Mouse (Mus musculus): ENCODE measurements around the gene Wfdc3. TPM values are rescaled to one million over a fixed set of nuclear protein-coding genes. Genes with fewer than 3 reads are reported as not detected.

Gene Wfdc3
- polyA plus RNA-seq, 1 experiment: 0.23 TPM

DNA sequence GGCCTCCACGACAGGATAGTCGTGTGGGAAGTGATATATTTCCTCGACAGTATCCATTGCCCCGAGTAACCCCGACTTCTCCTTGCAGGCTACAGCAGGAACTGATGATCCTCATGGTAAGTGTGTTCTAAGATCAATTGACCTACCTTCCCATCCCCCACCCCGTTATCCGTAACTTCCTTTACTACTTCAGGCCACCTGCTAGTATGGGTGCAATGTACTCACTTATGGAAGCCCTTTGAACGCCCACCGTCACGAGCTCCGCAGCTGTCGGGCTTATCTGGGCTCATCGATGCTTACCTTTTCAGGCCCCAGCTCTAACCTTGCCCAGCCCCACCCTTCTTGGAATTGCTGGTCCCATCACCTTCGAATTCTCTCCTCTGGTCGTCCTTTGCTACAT, 24.5 kb upstream of the Wfdc3 start:
- H3K27me3 ChIP-seq (ENCODE audit: control insufficient read depth, insufficient read depth, low read length): no peaks in the 10 kb centered on the region
- DNase-seq: no peak
- peak overlapping the region; percentile 71 for H3K4me3 ChIP-seq (ENCODE audit: control insufficient read depth, insufficient read depth, low read length)
- no peak for TF ChIP-seq POLR2A (IDR thresholded peaks at IDR 0.05; ENCODE audit: control insufficient read depth, extremely low read depth, insufficient read depth, low read length, poor library complexity)
- TF ChIP-seq CTCF (IDR thresholded peaks at IDR 0.05; ENCODE audit: borderline replicate concordance, control insufficient read depth, extremely low read depth, insufficient read depth, low read length, poor library complexity): no peak
- no peak overlapping the region for H3K27ac ChIP-seq (ENCODE audit: control insufficient read depth, insufficient read depth, low read length)
- H3K4me1 ChIP-seq (replicated peaks; ENCODE audit: control insufficient read depth, insufficient read depth, low read length): peaks cover 21% of the 10 kb centered on the region
- peaks cover 16% of the 10 kb centered on the region; the same call in 1 of the 2 replicates for H3K36me3 ChIP-seq (ENCODE audit: control insufficient read depth, insufficient read depth, low read length)
- WGBS: 2% methylated on average over 15 of the region's 15 CpGs

DNA sequence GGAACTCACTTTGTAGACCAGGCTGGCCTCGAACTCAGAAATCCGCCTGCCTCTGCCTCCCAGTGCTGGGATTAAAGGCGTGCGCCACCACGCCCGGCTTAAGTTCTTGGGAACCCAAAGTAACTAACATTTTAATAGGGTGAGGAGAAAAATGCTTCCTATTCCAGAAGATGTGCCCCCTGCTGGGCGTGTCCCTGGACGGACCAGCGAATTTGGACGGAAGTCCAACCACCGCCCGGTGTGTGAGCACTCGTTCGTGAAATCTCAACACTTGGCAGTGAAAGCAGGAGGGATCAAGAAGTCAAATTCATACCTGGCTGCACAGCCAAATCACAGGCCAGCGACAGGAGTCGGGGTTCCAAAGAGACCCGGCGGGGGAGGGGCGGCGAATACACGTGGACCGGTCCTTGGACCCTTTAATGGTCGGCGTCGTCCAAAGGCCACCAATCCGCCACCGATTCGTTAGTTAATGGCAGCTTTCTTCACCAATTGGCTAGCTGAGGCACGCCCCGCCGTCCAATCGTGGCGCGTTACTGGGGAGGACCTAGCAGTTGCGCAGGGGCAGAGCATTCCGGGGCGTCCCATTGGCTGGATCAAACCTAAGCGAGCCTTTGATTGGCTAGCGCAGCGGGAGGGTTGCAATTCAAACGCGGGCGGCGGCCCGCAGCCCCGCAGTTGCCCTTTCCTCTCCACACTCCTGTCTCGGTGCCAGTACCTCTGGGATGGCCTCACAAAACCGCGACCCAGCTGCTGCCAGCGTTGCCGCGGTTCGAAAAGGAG, 23.7 kb upstream of the Wfdc3 start, which contains the start of gene Ube2c:
Ube2c (plus strand) TSS at position 641 of the 780 bp plus-strand sequence.
- peak; percentile 98 for DNase-seq
- WGBS: 2% methylated on average over 53 of the region's 53 CpGs
- Histone ChIP-seq H3K4me3 (ENCODE audit: control insufficient read depth, insufficient read depth, low read length) (peak within 1 kb of the TSS; percentile 77), H3K27me3 (ENCODE audit: control insufficient read depth, insufficient read depth, low read length) (no peaks in the 10 kb centered on the region), H3K36me3 (ENCODE audit: control insufficient read depth, insufficient read depth, low read length) (peaks cover 16% of the 10 kb centered on the region; the same call in 1 of the 2 replicates), H3K27ac (ENCODE audit: control insufficient read depth, insufficient read depth, low read length) (no peak within 1 kb of the TSS), H3K4me1 (replicated peaks; ENCODE audit: control insufficient read depth, insufficient read depth, low read length) (peaks cover 21% of the 10 kb centered on the region)
- TF ChIP-seq CTCF (IDR thresholded peaks at IDR 0.05; ENCODE audit: borderline replicate concordance, control insufficient read depth, extremely low read depth, insufficient read depth, low read length, poor library complexity): no peak
- no peak for TF ChIP-seq POLR2A (IDR thresholded peaks at IDR 0.05; ENCODE audit: control insufficient read depth, extremely low read depth, insufficient read depth, low read length, poor library complexity)

DNA sequence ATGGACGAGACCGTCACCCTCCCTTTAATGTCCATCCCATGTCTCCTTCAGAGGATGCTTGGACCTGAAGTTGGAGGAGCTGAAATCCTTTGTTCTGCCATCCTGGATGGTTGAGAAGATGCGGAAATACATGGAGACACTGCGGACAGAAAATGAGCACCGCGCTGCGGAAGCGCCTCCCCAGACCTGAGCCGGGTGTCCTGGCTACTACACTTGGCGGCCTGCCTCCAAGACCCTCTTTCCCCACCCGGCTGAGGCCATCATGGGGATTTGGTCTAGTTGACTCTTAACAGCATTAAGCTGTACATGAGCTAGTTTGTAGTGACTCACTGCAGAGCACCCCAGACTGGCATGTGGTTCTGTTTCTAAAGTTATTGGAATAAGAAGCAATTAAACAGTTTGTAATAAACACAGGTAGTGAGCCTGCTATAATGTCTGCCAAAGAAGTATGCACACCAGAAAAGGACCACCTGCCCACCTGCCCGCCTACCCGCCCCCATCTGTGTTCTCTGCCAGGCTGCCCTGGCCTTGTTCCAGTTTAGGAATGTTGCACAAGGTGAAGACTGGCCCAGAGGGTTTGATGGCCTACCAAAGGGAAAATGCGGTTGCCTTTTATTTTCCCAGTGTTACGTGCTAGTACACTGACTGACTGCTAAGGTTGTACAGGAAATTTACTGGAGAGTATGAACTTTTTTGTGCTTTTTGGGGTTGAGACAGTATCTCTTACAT, 22.2 kb upstream of the Wfdc3 start:
- H3K36me3 ChIP-seq (ENCODE audit: control insufficient read depth, insufficient read depth, low read length): peaks cover 19% of the 10 kb centered on the region
- 98% methylated on average over 15 of the region's 15 CpGs for WGBS
- TF ChIP-seq CTCF (IDR thresholded peaks at IDR 0.05; ENCODE audit: borderline replicate concordance, control insufficient read depth, extremely low read depth, insufficient read depth, low read length, poor library complexity): no peak
- H3K4me3 ChIP-seq (ENCODE audit: control insufficient read depth, insufficient read depth, low read length): no peak overlapping the region
- H3K27ac ChIP-seq (ENCODE audit: control insufficient read depth, insufficient read depth, low read length): no peak overlapping the region
- no peaks in the 10 kb centered on the region for H3K27me3 ChIP-seq (ENCODE audit: control insufficient read depth, insufficient read depth, low read length)
- H3K4me1 ChIP-seq (replicated peaks; ENCODE audit: control insufficient read depth, insufficient read depth, low read length): peaks cover 21% of the 10 kb centered on the region
- DNase-seq: no peak

DNA sequence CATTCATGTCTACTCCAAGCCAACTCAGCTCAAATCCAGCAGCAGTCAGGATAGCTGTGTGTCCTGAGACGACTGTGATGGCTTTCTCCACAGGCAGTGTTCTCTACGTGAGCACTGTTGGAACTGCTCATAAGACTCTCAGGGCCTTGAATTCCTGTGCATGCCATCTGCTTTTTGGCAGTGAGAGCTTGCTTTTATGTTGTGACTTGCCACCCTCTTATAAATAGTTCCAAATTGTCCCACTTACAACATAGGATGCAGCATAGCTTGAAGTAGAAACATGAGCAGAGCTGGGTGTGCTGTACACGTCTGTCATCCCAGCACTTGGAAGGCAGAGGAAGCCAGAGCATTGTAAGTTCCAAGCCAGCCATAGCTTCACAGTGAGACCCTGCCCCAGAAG, 20.1 kb upstream of the Wfdc3 start:
- no peaks in the 10 kb centered on the region for H3K27me3 ChIP-seq (ENCODE audit: control insufficient read depth, insufficient read depth, low read length)
- H3K36me3 ChIP-seq (ENCODE audit: control insufficient read depth, insufficient read depth, low read length): peaks cover 27% of the 10 kb centered on the region
- TF ChIP-seq CTCF (IDR thresholded peaks at IDR 0.05; ENCODE audit: borderline replicate concordance, control insufficient read depth, extremely low read depth, insufficient read depth, low read length, poor library complexity): no peak
- TF ChIP-seq POLR2A (IDR thresholded peaks at IDR 0.05; ENCODE audit: control insufficient read depth, extremely low read depth, insufficient read depth, low read length, poor library complexity): no peak
- WGBS: 94% methylated on average over 3 of the region's 3 CpGs
- no peak for DNase-seq
- peaks cover 13% of the 10 kb centered on the region for H3K4me1 ChIP-seq (replicated peaks; ENCODE audit: control insufficient read depth, insufficient read depth, low read length)
- H3K4me3 ChIP-seq (ENCODE audit: control insufficient read depth, insufficient read depth, low read length): no peak overlapping the region
- H3K27ac ChIP-seq (ENCODE audit: control insufficient read depth, insufficient read depth, low read length): no peak overlapping the region

DNA sequence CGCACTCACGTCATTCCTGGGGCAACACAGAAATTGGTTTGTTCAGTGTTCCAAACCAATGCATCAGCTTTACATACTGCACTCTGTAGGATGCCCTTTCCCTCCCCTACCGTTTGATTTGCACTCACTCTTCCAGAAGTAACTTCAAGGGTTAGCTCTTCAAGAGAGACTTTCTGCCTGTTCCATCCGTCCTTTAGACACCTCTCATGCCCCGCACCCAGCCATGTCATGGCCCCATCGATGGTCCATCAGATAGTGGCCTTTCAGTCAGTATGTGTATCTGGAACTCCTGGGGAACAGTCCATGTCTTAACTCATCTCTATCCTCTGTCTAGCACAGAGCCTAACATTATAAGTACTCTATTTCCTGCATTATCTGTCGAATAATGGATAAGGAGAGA, 16.9 kb upstream of the Wfdc3 start:
- H3K4me3 ChIP-seq (ENCODE audit: control insufficient read depth, insufficient read depth, low read length): no peak overlapping the region
- H3K36me3 ChIP-seq (ENCODE audit: control insufficient read depth, insufficient read depth, low read length): peaks cover 55% of the 10 kb centered on the region
- H3K27ac ChIP-seq (ENCODE audit: control insufficient read depth, insufficient read depth, low read length): no peak overlapping the region
- no peaks in the 10 kb centered on the region for H3K27me3 ChIP-seq (ENCODE audit: control insufficient read depth, insufficient read depth, low read length)
- no peaks in the 10 kb centered on the region for H3K4me1 ChIP-seq (replicated peaks; ENCODE audit: control insufficient read depth, insufficient read depth, low read length)
- 94% methylated on average over 7 of the region's 7 CpGs for WGBS
- DNase-seq: no peak
- TF ChIP-seq CTCF (IDR thresholded peaks at IDR 0.05; ENCODE audit: borderline replicate concordance, control insufficient read depth, extremely low read depth, insufficient read depth, low read length, poor library complexity): no peak
- TF ChIP-seq POLR2A (IDR thresholded peaks at IDR 0.05; ENCODE audit: control insufficient read depth, extremely low read depth, insufficient read depth, low read length, poor library complexity): no peak

DNA sequence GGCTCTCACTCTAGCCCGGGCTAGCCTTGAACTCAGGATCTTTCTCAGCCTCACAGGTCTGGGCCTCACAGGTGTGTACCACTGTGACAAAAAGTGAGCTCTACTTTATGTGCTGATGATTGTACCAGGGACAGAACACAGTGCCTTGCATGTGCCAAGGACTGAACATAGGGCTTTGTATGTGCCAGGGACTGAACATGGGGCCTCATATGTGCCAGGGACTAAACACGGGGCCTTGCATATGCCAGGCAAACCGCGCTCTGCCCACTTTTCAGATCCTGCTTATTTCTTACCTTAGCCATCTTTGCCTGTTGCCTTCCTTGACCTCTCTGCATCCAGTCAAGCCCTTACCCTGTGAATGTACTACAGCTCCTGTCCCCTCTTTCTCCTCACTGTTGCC, 16.2 kb upstream of the Wfdc3 start:
- H3K4me3 ChIP-seq (ENCODE audit: control insufficient read depth, insufficient read depth, low read length): no peak overlapping the region
- no peak for DNase-seq
- H3K4me1 ChIP-seq (replicated peaks; ENCODE audit: control insufficient read depth, insufficient read depth, low read length): no peaks in the 10 kb centered on the region
- 97% methylated on average over 4 of the region's 4 CpGs for whole genome bisulfite sequencing
- H3K36me3 ChIP-seq (ENCODE audit: control insufficient read depth, insufficient read depth, low read length): peaks cover 56% of the 10 kb centered on the region
- no peak for TF ChIP-seq CTCF (IDR thresholded peaks at IDR 0.05; ENCODE audit: borderline replicate concordance, control insufficient read depth, extremely low read depth, insufficient read depth, low read length, poor library complexity)
- H3K27ac ChIP-seq (ENCODE audit: control insufficient read depth, insufficient read depth, low read length): no peak overlapping the region
- H3K27me3 ChIP-seq (ENCODE audit: control insufficient read depth, insufficient read depth, low read length): no peaks in the 10 kb centered on the region
